ENCODE assay signal across 8 mouse cellular contexts in the genomic region with DNA sequence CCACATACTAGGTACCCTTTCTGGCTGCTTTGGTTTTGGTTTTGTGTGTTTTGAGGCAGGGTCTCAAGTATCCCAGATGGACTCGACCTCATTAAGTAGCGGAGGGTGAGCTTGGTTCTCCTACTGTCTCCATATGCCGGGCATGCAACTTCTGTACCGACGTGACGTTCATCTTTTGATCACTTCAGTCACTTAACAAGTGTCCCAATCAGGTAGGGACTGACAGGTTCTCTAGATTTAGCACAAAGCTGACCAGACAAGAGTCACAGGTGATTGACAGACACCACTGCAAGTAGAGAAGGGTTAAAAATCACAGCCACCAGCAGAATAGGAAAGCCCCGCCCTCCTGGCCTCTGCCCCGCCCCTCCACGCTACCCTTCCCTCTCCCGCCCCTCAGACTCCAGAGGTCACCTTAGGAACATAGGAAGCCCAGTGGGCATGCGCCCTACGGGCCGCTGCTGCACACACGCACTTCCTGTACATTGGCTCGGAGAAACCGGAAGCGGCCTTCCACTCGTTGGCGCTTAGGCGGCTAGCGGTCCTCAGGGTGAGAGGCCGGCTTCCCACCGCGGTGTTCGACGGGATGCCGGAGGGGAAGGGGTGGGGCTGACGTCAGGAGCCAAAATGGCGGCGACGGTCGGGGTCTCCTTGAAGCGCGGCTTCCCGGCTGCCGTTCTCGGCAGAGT. TPM values are rescaled to one million over a fixed set of nuclear protein-coding genes. Genes with fewer than 3 reads are reported as not detected.
A peak's percentile ranks its signal among the peaks of the same experiment; 100 is the strongest.
DNase-seq lines count a peak whose midpoint lies in the region; ATAC-seq lines count a peak whose summit lies in the region.

A gene (plus strand): TSS at position 423 of the 686 bp plus-strand sequence.

- H3K4me1 ChIP-seq in hindbrain, embryonic 14.5 days (replicated peaks; ENCODE audit: control insufficient read depth, insufficient read depth, low read length), result peaks cover 29% of the 10 kb centered on the region

- peak; percentile 100 for DNase-seq in R1 (ENCODE audit: low read depth, low spot score)
- peak; percentile 95 to 97 for DNase-seq in cerebellum, postnatal 25 days
- DNase-seq in frontal cortex, postnatal 25 days (ENCODE audit: low spot score in 2 of 2), result peak; percentile 88 to 92
- peak; percentile 96 for DNase-seq in hindbrain, embryonic 14.5 days (ENCODE audit: low spot score)
- peak; percentile 97 for DNase-seq in layer of hippocampus, postnatal 36 days
- DNase-seq in lung, postnatal 36 days, result peak; percentile 99
- DNase-seq in retina, postnatal 1 day, result peak; percentile 100
- peak; percentile 86 to 93 for DNase-seq in urinary bladder, adult 18-20 months (ENCODE audit: low spot score in 2 of 2)

- peak; percentile 96 for ATAC-seq in hindbrain, embryonic 14.5 days (ENCODE audit: low FRiP score)

- H3K4me3 ChIP-seq in hindbrain, embryonic 14.5 days (replicated peaks; ENCODE audit: low read length), result peak within 1 kb of the TSS; percentile 99

- peak within 1 kb of the TSS; percentile 91 for H3K4me2 ChIP-seq in hindbrain, embryonic 14.5 days (replicated peaks)

- H3K27ac ChIP-seq in hindbrain, embryonic 14.5 days, result peak within 1 kb of the TSS; percentile 88

- WGBS in hindbrain, embryonic 14.5 days, result 2% methylated on average over 37 of the region's 37 CpGs

- H3K36me3 ChIP-seq in hindbrain, embryonic 14.5 days (replicated peaks; ENCODE audit: control insufficient read depth, insufficient read depth), result no peaks in the 10 kb centered on the region

- no peaks in the 10 kb centered on the region for H3K27me3 ChIP-seq in hindbrain, embryonic 14.5 days (ENCODE audit: control insufficient read depth, insufficient read depth, low read length)

- no peaks in the 10 kb centered on the region for H3K9me3 ChIP-seq in hindbrain, embryonic 14.5 days (ENCODE audit: control insufficient read depth, low read length)

- peak within 1 kb of the TSS; percentile 98 for H3K9ac ChIP-seq in hindbrain, embryonic 14.5 days

RNA-seq across cellular contexts. Expression of the gene that starts here (rescaled TPM):
- 482 and 502 TPM in 2 replicates for polyA plus RNA-seq in hindbrain, embryonic 14.5 days (2014; fragmentation: Nextera tagmentation; extraction: Ambion mirVana)
- total RNA-seq in layer of hippocampus, postnatal 36 days (2021), result 100 to 1,000 TPM; 175 to 186 TPM

Comparison
In these comparisons a context has a peak if more than half of its experiments do, and no peak if none do; other contexts are left out.
1. Peak in every context shown above with its lines: DNase-seq, ATAC-seq, H3K4me3 ChIP-seq and H3K27ac ChIP-seq.